Mouse (Mus musculus): ENCODE measurements around the gene Zmiz2. TPM values are rescaled to one million over a fixed set of nuclear protein-coding genes. Genes with fewer than 3 reads are reported as not detected.
A peak's percentile ranks its signal among the peaks of the same experiment; 100 is the strongest.

Zmiz2 gene
- total RNA-seq, 1 experiment: 19.6 TPM

DNA sequence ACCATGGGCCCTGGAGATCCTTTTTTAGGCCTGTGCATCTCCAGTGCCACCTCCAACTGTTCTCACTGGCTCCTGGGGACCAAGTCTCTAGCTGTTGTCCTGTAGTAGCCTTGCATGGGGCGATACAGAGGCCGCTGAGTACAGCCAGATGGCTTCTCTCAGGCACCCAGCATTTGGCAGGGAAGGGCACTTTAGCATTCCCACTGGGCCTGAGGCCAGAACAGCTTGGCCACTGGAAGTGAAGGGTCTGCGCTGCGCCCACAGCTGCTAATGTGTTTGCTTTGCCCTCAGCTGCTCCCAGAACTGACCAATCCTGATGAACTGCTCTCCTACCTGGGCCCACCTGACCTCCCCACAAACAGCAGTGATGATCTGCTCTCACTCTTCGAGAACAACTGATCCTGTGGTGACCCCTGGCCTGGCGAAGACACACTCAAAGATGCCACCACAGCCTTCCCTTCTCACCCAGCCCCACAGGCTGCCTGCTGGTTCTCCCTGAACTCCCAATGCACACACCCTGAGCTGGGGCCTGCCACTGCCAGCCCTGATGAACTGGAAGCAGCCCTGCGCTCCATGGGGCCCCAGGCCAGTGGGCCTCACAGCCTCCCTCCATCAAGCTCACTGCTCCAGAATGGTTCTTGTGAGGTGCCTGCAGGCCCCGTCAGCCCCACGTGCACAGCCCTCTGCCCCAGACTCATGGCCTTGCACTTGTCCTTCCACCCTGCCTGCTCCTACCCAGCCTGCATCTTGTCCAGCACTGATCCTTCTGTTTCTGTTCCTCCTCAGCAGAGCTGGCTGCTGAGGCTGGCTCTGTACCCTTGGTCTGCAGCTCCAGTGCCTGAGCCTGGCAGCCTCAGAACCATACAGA lies 16.1 kb downstream of the Zmiz2 start:
- in situ Hi-C loops (cut with MboI; ENCODE audit: low sequenced_read_pairs in 2 of 2, unreplicated experiment in 2 of 2): no loop called here
- H3K36me3 ChIP-seq (ENCODE audit: control insufficient read depth, insufficient read depth, low read length, poor library complexity, severe bottlenecking): peaks cover 48% of the 10 kb centered on the region
- no peaks in the 10 kb centered on the region for H3K9me3 ChIP-seq (ENCODE audit: control insufficient read depth, insufficient read depth, low read depth, low read length)
- no peak for TF ChIP-seq ZNF384 (IDR thresholded peaks at IDR 0.05; ENCODE audit: low read depth, low read length)
- TF ChIP-seq ZC3H11A (IDR thresholded peaks at IDR 0.05; ENCODE audit: borderline replicate concordance, low read depth, low read length): no peak
- TF ChIP-seq CHD2 (IDR thresholded peaks at IDR 0.05; ENCODE audit: low read depth, low read length): no peak
- no peak for TF ChIP-seq HCFC1 (IDR thresholded peaks at IDR 0.05; ENCODE audit: borderline replicate concordance, insufficient read depth, low read length)
- TF ChIP-seq MAFK (IDR thresholded peaks at IDR 0.05; ENCODE audit: insufficient read depth, low read depth, low read length): no peak
- DNase-seq (ENCODE audit: low read depth, low spot score): no peak
- no peak overlapping the region; the same call in 1 of the 2 replicates for H3K9ac ChIP-seq (ENCODE audit: insufficient read depth, low read depth, low read length, poor library complexity, severe bottlenecking)
- H3K4me1 ChIP-seq (ENCODE audit: control insufficient read depth in 2 of 2, insufficient read depth in 2 of 2, low read length in 2 of 2, poor library complexity in 1 of 2): peaks cover 0 to 11% of the 10 kb centered on the region in 2 experiments; a peak in 2 of 4 replicates
- peak overlapping the region; percentile 37; the same call in 1 of the 2 replicates for H3K27ac ChIP-seq (ENCODE audit: insufficient read depth, low read depth, low read length, poor library complexity, severe bottlenecking)
- no peak overlapping the region for H3K4me3 ChIP-seq (ENCODE audit: insufficient read depth in 1 of 2, low read depth in 1 of 2, low read length in 2 of 2, poor library complexity in 1 of 2, severe bottlenecking in 1 of 2)

- no peak for DNase-seq (ENCODE audit: low read depth, low spot score)
- in situ Hi-C loops (cut with MboI; ENCODE audit: low sequenced_read_pairs in 2 of 2, unreplicated experiment in 2 of 2): no loop called here
- no peaks in the 10 kb centered on the region for H3K9me3 ChIP-seq (ENCODE audit: control insufficient read depth, insufficient read depth, low read depth, low read length)
- no peak overlapping the region for H3K4me3 ChIP-seq (ENCODE audit: insufficient read depth in 1 of 2, low read depth in 1 of 2, low read length in 2 of 2, poor library complexity in 1 of 2, severe bottlenecking in 1 of 2)
- TF ChIP-seq ZC3H11A (IDR thresholded peaks at IDR 0.05; ENCODE audit: borderline replicate concordance, low read depth, low read length) (no peak), CHD2 (IDR thresholded peaks at IDR 0.05; ENCODE audit: low read depth, low read length) (no peak), HCFC1 (IDR thresholded peaks at IDR 0.05; ENCODE audit: borderline replicate concordance, insufficient read depth, low read length) (no peak), ZNF384 (IDR thresholded peaks at IDR 0.05; ENCODE audit: low read depth, low read length) (no peak), MAFK (IDR thresholded peaks at IDR 0.05; ENCODE audit: insufficient read depth, low read depth, low read length) (no peak)
- H3K9ac ChIP-seq (ENCODE audit: insufficient read depth, low read depth, low read length, poor library complexity, severe bottlenecking): no peak overlapping the region; the same call in 1 of the 2 replicates
- peaks cover 43% of the 10 kb centered on the region for H3K36me3 ChIP-seq (ENCODE audit: control insufficient read depth, insufficient read depth, low read length, poor library complexity, severe bottlenecking)
- peaks cover 2 to 11% of the 10 kb centered on the region in 2 experiments; a peak in 2 of 4 replicates for H3K4me1 ChIP-seq (ENCODE audit: control insufficient read depth in 2 of 2, insufficient read depth in 2 of 2, low read length in 2 of 2, poor library complexity in 1 of 2)
- H3K27ac ChIP-seq (ENCODE audit: insufficient read depth, low read depth, low read length, poor library complexity, severe bottlenecking): peak overlapping the region; percentile 41; the same call in 1 of the 2 replicates
Measured at GRCm38 (mm10) chr11:6405591-6406081, 16.8 kb downstream of the Zmiz2 start.

DNA sequence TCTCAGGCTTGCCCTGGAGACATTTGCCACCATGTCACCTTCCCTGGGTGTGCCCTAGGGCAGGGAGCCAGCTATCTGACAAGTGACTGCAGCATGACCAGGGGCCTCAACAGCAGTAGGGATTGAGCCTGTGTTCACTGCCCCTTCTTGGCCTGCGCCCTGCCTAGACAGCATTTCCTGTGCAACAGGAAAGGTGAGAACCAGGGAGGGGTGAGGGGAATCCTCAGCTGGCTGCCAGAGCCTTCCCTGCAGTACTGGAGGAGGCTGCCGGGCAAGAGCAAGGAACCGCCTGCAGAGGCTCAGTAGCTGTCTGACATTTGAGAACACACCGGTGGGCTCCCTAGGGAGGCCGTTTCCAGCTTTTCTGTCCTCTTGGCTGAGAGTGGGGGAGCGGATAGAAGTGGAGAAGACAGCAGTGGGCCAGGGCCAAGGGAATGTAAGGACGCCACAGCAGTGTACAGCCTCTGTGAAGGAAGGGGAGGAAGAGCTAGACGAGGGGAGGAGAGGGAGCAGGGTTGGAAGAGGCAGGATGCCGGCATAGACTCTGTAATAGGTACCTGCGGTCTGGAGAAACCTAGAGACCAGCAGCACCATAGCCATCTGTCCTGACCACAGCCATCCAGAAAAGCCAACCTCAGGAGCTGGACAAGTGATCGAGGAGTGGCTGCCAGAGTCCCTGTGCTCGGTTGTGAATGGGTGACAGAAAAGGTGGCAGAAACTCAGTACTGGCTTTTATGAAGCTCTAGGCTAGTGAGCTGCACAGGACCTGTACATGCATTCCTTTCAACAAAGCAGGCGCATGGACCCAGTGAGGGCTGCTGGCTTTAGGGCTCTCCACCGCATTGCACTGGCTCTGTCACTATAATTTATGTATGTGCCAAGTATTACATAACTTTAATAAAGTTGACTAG lies 17.6 kb downstream of the Zmiz2 start:
- H3K9ac ChIP-seq (ENCODE audit: insufficient read depth, low read depth, low read length, poor library complexity, severe bottlenecking): 0 out of 2 replicates have a peak overlapping the region, but pooled peaks have one; percentile 16
- peaks cover 38% of the 10 kb centered on the region for H3K36me3 ChIP-seq (ENCODE audit: control insufficient read depth, insufficient read depth, low read length, poor library complexity, severe bottlenecking)
- in situ Hi-C loops (cut with MboI; ENCODE audit: low sequenced_read_pairs in 2 of 2, unreplicated experiment in 2 of 2): no loop called here
- H3K27ac ChIP-seq (ENCODE audit: insufficient read depth, low read depth, low read length, poor library complexity, severe bottlenecking): peak overlapping the region; percentile 41; the same call in 1 of the 2 replicates
- H3K4me1 ChIP-seq (ENCODE audit: control insufficient read depth in 2 of 2, insufficient read depth in 2 of 2, low read length in 2 of 2, poor library complexity in 1 of 2): peaks cover 2 to 13% of the 10 kb centered on the region in 2 experiments; a peak in 2 of 4 replicates
- no peaks in the 10 kb centered on the region for H3K9me3 ChIP-seq (ENCODE audit: control insufficient read depth, insufficient read depth, low read depth, low read length)
- H3K4me3 ChIP-seq (ENCODE audit: insufficient read depth in 1 of 2, low read depth in 1 of 2, low read length in 2 of 2, poor library complexity in 1 of 2, severe bottlenecking in 1 of 2): no peak overlapping the region
- TF ChIP-seq HCFC1 (IDR thresholded peaks at IDR 0.05; ENCODE audit: borderline replicate concordance, insufficient read depth, low read length): no peak
- no peak for TF ChIP-seq MAFK (IDR thresholded peaks at IDR 0.05; ENCODE audit: insufficient read depth, low read depth, low read length)
- no peak for TF ChIP-seq ZNF384 (IDR thresholded peaks at IDR 0.05; ENCODE audit: low read depth, low read length)
- TF ChIP-seq ZC3H11A (IDR thresholded peaks at IDR 0.05; ENCODE audit: borderline replicate concordance, low read depth, low read length): no peak
- no peak for DNase-seq (ENCODE audit: low read depth, low spot score)

- H3K27ac ChIP-seq (ENCODE audit: insufficient read depth, low read depth, low read length, poor library complexity, severe bottlenecking): peak overlapping the region; percentile 41; the same call in 1 of the 2 replicates
- in situ Hi-C loops (cut with MboI; ENCODE audit: low sequenced_read_pairs in 2 of 2, unreplicated experiment in 2 of 2): no loop called here
- no peaks in the 10 kb centered on the region for H3K9me3 ChIP-seq (ENCODE audit: control insufficient read depth, insufficient read depth, low read depth, low read length)
Measured at GRCm38 (mm10) chr11:6407162-6407621, 18.3 kb downstream of the Zmiz2 start.

More at GRCm38 (mm10) chr11:6407162-6407621, 18.3 kb downstream of the Zmiz2 start:
- Histone ChIP-seq H3K36me3 (ENCODE audit: control insufficient read depth, insufficient read depth, low read length, poor library complexity, severe bottlenecking) (peaks cover 33% of the 10 kb centered on the region), H3K9ac (ENCODE audit: insufficient read depth, low read depth, low read length, poor library complexity, severe bottlenecking) (no peak overlapping the region), H3K4me1 (ENCODE audit: control insufficient read depth in 2 of 2, insufficient read depth in 2 of 2, low read length in 2 of 2, poor library complexity in 1 of 2) (peaks cover 2 to 15% of the 10 kb centered on the region in 2 experiments; a peak in 2 of 4 replicates), H3K4me3 (ENCODE audit: insufficient read depth in 1 of 2, low read depth in 1 of 2, low read length in 2 of 2, poor library complexity in 1 of 2, severe bottlenecking in 1 of 2) (no peak overlapping the region)
- TF ChIP-seq HCFC1 (IDR thresholded peaks at IDR 0.05; ENCODE audit: borderline replicate concordance, insufficient read depth, low read length) (no peak), CHD2 (IDR thresholded peaks at IDR 0.05; ENCODE audit: low read depth, low read length) (no peak), MAFK (IDR thresholded peaks at IDR 0.05; ENCODE audit: insufficient read depth, low read depth, low read length) (no peak), ZNF384 (IDR thresholded peaks at IDR 0.05; ENCODE audit: low read depth, low read length) (no peak), ZC3H11A (IDR thresholded peaks at IDR 0.05; ENCODE audit: borderline replicate concordance, low read depth, low read length) (no peak)
- DNase-seq (ENCODE audit: low read depth, low spot score): no peak
